Comparison of ENCODE assay signal across 8 mouse cellular contexts in genomic region chr12:9574244-9574871, GRCm38 (mm10). TPM values are rescaled to one million over a fixed set of nuclear protein-coding genes. Genes with fewer than 3 reads are reported as not detected.
DNase-seq lines count a peak whose midpoint lies in the region; ATAC-seq and TF ChIP-seq lines count a peak whose summit lies in the region.

No protein-coding gene starts in this region.

- no peak for TF ChIP-seq POLR2A in liver, adult 2 months (IDR thresholded peaks at IDR 0.05; ENCODE audit: extremely low read depth, insufficient read depth, low read length)

- H3K9me3 ChIP-seq in hindbrain, embryonic 14.5 days (ENCODE audit: control insufficient read depth, low read length): no peaks in the 10 kb centered on the region
- H3K9me3 ChIP-seq in neural tube, embryonic 12.5 days: no peaks in the 10 kb centered on the region

- peak overlapping the region; percentile 49 for H3K4me2 ChIP-seq in hindbrain, embryonic 14.5 days (replicated peaks)
- H3K4me2 ChIP-seq in neural tube, embryonic 12.5 days (replicated peaks): peak overlapping the region; percentile 62

- no peak overlapping the region for H3K27ac ChIP-seq in layer of hippocampus, adult 2 months
- H3K27ac ChIP-seq in gastrocnemius, adult 2 months: peak overlapping the region; percentile 85
- no peak overlapping the region for H3K27ac ChIP-seq in hindbrain, embryonic 14.5 days
- no peak overlapping the region for H3K27ac ChIP-seq in liver, adult 2 months (replicated peaks; ENCODE audit: insufficient read depth, low read depth, low read length)
- H3K27ac ChIP-seq in neural tube, embryonic 12.5 days: no peak overlapping the region

- intact Hi-C loops in gastrocnemius, adult 2 months (cut with DNase I): loop anchor here (5.0 kb wide), 2 partner anchors 522 to 963 kb away; no protein-coding TSS in a partner anchor

- peaks cover 99% of the 10 kb centered on the region for H3K27me3 ChIP-seq in hindbrain, embryonic 14.5 days (ENCODE audit: control insufficient read depth, insufficient read depth, low read length)
- H3K27me3 ChIP-seq in liver, adult 2 months (ENCODE audit: control insufficient read depth, insufficient read depth, low read length): peaks cover 25% of the 10 kb centered on the region
- peaks cover 96% of the 10 kb centered on the region for H3K27me3 ChIP-seq in neural tube, embryonic 12.5 days (replicated peaks)

- DNase-seq in layer of hippocampus, adult 2 months (ENCODE audit: low spot score in 2 of 2): no peak
- no peak for DNase-seq in layer of hippocampus, adult 18-20 months (ENCODE audit: low spot score in 2 of 2)
- peak; percentile 82 for DNase-seq in gastrocnemius, adult 2 months
- DNase-seq in hindbrain, embryonic 14.5 days (ENCODE audit: low spot score): no peak
- no peak for DNase-seq in liver, adult 2 months (ENCODE audit: extremely low read depth, low read depth, low spot score)
- no peak for DNase-seq in thymus, adult 18-20 months

- WGBS in hindbrain, embryonic 14.5 days: under 1% methylated on average over 38 of the region's 38 CpGs
- under 1% methylated on average over 38 of the region's 38 CpGs for whole genome bisulfite sequencing in liver, adult 2 months
- under 1% methylated on average over 38 of the region's 38 CpGs for WGBS in neural tube, embryonic 12.5 days

- H3K4me1 ChIP-seq in hindbrain, embryonic 14.5 days (replicated peaks; ENCODE audit: control insufficient read depth, insufficient read depth, low read length): peaks cover 5% of the 10 kb centered on the region; the same call in 1 of the 2 replicates
- no peaks in the 10 kb centered on the region for H3K4me1 ChIP-seq in liver, adult 2 months (ENCODE audit: control insufficient read depth, insufficient read depth, low read length)
- peaks cover 8% of the 10 kb centered on the region for H3K4me1 ChIP-seq in neural tube, embryonic 12.5 days

- peak overlapping the region; percentile 28 for H3K4me3 ChIP-seq in layer of hippocampus, adult 2 months
- peak overlapping the region; percentile 72 for H3K4me3 ChIP-seq in gastrocnemius, adult 2 months
- peak overlapping the region; percentile 29 for H3K4me3 ChIP-seq in hindbrain, embryonic 14.5 days (replicated peaks; ENCODE audit: low read length)
- peak overlapping the region; percentile 9; the same call in 1 of the 2 replicates for H3K4me3 ChIP-seq in liver, adult 2 months (ENCODE audit: insufficient read depth, low read depth, low read length)
- H3K4me3 ChIP-seq in neural tube, embryonic 12.5 days: peak overlapping the region; percentile 30

- no peaks in the 10 kb centered on the region for H3K79me2 ChIP-seq in liver, adult 2 months (ENCODE audit: control insufficient read depth, insufficient read depth, low read length)

- TF ChIP-seq CTCF in layer of hippocampus, adult 2 months (conservative IDR thresholded peaks at IDR 0.05): peak; percentile 19; the same call in 1 of the 2 replicates
- TF ChIP-seq CTCF in gastrocnemius, adult 2 months (IDR thresholded peaks at IDR 0.05): peak; percentile 36
- TF ChIP-seq CTCF in liver, adult 2 months (IDR thresholded peaks at IDR 0.05; ENCODE audit: low read depth, low read length): no peak

- no peak for ATAC-seq in hindbrain, embryonic 14.5 days (ENCODE audit: low FRiP score)
- ATAC-seq in neural tube, embryonic 12.5 days (ENCODE audit: low FRiP score, low read depth): 0 out of 2 replicates have a peak, but pooled peaks have one; percentile 23
- no peak for ATAC-seq in megakaryocyte, adult 5-6 weeks (ENCODE audit: poor library complexity, severe bottlenecking)

- H3K36me3 ChIP-seq in hindbrain, embryonic 14.5 days (replicated peaks; ENCODE audit: control insufficient read depth, insufficient read depth): no peaks in the 10 kb centered on the region
- no peaks in the 10 kb centered on the region for H3K36me3 ChIP-seq in liver, adult 2 months (ENCODE audit: control insufficient read depth, insufficient read depth, low read length)
- no peaks in the 10 kb centered on the region for H3K36me3 ChIP-seq in neural tube, embryonic 12.5 days

- no peak overlapping the region; the same call in 1 of the 2 replicates for H3K9ac ChIP-seq in hindbrain, embryonic 14.5 days
- H3K9ac ChIP-seq in liver, adult 2 months (ENCODE audit: low read depth, low read length): no peak overlapping the region
- H3K9ac ChIP-seq in neural tube, embryonic 12.5 days: no peak overlapping the region

RNA-seq across cellular contexts. Expression of gene Osr1, which starts 4.4 kb away (rescaled TPM):
- total RNA-seq in layer of hippocampus, adult 2 months (2021): 1 to 10 TPM; 3.1 to 4.4 TPM
- 1 to 10 TPM; 3.1 to 3.8 TPM for total RNA-seq in layer of hippocampus, adult 18-20 months (2021)
- total RNA-seq in gastrocnemius, adult 2 months (2021): 1 to 10 TPM; 2.7 to 4.2 TPM
- polyA plus RNA-seq in hindbrain, embryonic 14.5 days (2014; fragmentation: Nextera tagmentation; extraction: Ambion mirVana): 9.6 and 13.2 TPM in 2 replicates
- not detected in 2 replicates for total RNA-seq in liver, adult 2 months (2014; rRNA removed)
- polyA plus RNA-seq in liver, adult 2 months (2012; rRNA removed): not detected in 2 replicates
- 10.1 and 14.0 TPM in 2 replicates for polyA plus RNA-seq in neural tube, embryonic 12.5 days (2016; fragmentation: Nextera tagmentation; extraction: Ambion mirVana)
- total RNA-seq in megakaryocyte, adult 5-6 weeks (2015): not detected in 2 replicates
- not detected in 2 replicates for total RNA-seq in megakaryocyte, adult 5-6 weeks (2017)

Comparison
In these comparisons a context has a peak if more than half of its experiments do, and no peak if none do; other contexts are left out.
1. H3K4me3 ChIP-seq: peak in every context shown above with its lines; median percentile 72 in gastrocnemius, adult 2 months; 30 in neural tube, embryonic 12.5 days; 29 in hindbrain, embryonic 14.5 days; 28 in layer of hippocampus, adult 2 months; 9 in liver, adult 2 months.